Mouse (Mus musculus): Measurements from ENCODE around the gene Bdh2.
A peak's percentile ranks its signal among the peaks of the same experiment; 100 is the strongest.

The Bdh2 gene

GRCm38 (mm10) chr3:135280669-135281415, at the start of gene Bdh2:
Gene Bdh2 (plus strand): TSS chr3:135281221.
- peak; percentile 92 for DNase-seq

DNA sequence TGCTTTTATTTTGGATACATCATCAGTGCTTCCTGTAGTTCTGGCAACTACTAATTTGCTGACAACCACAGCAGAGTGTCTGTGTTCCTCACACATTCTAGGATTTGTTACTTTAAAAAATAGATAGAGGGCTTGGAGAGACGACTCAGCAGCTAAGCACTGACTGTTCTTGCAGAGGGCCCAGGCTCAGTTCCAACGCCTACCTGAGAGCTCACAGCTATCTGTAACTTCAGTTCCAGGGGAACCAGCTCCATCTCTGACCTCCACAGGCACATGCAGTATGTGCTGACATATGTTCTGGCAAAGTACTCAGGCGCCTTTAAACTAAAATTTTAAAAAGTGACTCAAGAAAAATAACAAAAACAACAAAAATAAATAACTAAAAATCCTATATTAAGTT, 49.0 kb upstream of the Bdh2 start:
- no peak for DNase-seq

GRCm38 (mm10) chr3:135232462-135232861, 48.6 kb upstream of the Bdh2 start:
- no peak for DNase-seq

- DNase-seq = peak; percentile 31
Measured at GRCm38 (mm10) chr3:135245733-135246132, 35.3 kb upstream of the Bdh2 start.

DNA sequence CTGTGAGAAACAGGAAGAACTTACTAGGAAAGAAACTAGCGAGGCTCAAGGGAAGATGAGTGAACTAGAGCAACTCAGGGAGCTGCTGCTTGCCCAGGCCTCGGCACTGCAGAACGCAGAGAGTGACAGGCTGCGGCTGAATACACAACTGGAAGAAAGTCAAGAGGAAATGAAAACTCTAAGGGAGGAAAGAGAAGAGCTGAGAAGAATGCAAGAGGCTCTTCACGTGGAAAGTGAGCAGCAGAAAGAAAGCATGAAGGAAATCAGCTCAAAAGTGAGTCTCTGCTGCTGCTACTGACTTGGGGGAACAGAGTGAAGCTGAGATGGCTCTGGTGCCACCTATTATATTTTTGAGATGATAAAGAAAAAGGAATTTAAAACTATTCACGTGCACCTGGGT, 34.2 kb upstream of the Bdh2 start:
- DNase-seq = no peak

DNA sequence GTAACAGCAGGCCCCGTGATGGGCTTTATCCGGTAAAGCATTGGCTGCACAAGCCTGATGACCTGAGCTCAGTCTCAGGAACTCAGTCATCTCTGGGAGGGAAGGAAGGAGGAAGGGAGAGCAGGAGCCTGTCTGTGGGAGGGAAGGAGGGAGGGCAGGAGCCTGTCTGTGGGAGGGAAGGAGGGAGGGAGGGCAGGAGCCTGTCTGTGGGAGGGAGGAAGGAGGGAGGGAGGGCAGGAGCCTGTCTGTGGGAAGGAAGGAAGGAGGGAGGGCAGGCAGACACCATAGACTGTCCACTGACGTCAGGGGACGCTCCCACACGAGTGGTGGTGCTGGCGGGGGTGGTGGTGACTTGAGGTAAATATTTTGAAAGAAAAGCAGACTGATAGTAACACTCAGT, 31.9 kb upstream of the Bdh2 start:
- DNase-seq = peak; percentile 18

GRCm38 (mm10) chr3:135251825-135252224, 29.2 kb upstream of the Bdh2 start:
- no peak for DNase-seq

DNA sequence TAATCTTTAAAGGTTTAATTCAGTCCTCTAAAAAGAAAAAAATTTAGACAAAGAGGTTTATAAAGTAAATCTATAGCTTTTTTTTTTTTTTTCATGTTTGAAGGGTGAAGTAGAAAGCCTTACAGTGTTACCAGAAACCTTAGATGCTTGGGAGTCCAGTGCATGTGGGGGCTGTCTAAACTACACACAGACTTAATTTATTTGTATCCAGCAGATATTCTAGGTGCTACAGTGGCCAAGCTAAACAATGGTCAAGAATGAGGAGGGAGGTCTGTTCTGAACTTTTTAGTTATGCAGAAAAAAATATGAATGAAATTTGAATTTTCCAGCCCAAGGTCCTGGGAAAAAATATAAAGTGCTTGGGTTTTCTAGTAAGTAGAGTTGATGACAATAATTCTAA, 26.2 kb upstream of the Bdh2 start:
- DNase-seq = no peak

- DNase-seq = no peak
Measured at GRCm38 (mm10) chr3:135258919-135259318, 22.1 kb upstream of the Bdh2 start.

DNA sequence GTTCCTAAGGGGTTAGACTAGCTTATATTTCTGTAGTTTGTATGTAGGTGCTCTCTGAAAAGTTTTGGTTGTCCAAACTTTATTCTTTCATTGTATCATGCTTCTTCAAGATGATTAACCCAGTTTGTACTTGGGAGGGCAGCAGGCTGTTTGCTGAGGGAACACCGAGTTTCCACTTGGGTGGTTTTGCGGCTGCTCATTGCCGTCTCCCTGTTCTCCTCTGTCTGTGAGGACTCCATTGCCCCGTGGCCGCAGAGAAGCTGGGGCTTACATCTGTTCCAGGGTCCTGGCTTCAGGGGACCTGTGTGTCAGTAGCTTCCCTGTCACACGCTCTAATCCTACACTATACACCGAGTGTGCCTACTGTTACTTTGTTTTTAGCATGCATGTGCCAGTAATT, 20.8 kb upstream of the Bdh2 start:
- DNase-seq = no peak

DNA sequence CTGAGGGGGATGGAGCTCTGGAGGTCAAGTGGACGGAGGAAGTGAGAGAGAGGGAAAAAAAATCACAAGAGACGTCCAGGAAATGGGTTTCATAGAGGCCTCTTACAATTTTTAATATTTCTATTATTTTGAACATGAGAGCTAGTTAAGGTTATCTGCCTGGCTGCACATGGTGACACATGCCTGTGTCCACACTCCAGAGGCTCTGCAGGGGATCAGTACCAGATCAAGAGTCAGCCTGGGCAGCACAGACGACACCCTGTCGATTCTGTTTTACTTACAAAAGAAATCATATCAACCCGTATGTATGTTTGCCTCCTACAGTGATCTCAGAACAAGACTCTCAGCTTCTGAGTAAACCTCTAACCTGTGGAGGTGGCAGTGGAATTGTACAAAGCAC, 12.4 kb upstream of the Bdh2 start:
- DNase-seq = no peak

DNA sequence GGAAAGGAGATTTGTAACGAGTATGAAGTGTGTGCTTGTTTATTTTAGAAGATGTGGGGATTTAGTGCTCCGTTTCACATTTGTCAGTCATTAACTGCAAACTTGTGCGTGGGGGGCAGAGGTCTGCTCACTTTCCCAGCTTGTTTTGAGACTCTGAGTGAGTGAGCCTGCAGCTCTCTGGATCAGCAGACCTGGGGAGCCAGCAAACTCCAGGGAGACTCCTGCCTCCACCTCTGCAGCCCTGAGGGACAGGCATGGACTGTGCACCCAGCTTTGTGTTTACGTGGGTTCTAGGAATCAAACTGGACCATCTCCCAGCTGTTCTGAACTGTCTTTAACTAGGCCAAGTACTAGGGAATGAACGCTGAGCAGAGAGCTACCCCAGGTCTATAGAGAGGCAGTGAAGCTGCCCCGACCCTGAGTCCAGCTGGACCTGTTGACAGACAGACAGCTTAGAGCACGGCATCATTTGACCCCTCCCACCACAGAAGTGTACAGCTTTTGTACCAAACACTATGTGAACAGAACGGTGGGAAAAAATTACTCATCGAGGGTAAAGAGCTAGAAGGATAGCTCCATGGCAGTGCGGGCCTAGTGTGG, 11.5 kb upstream of the Bdh2 start:
- no peak for DNase-seq

- DNase-seq = no peak
Measured at GRCm38 (mm10) chr3:135272627-135273026, 8.4 kb upstream of the Bdh2 start.

- no peak for DNase-seq
Measured at GRCm38 (mm10) chr3:135273047-135273446, 8.0 kb upstream of the Bdh2 start.

DNA sequence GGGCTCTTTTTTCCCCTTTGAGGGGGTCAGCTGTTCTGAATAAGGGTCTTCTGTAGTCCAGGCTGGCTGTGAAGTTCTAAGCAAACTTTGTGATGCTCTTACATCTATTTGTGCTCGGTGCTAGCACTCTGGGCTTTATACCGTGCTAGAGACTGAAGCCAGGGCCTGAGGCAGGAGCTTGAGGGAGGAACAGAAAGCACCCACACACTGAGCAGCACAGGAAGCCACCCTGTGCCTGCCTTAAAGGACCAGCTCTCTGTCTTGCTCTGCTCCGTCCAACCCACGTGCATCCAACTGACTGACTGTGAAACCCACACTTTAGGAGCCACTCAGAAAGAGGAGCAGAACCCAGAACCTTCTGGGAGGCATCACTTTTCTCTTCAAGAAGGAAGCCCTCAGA, 861 bp upstream of the Bdh2 start:
- DNase-seq = no peak

DNA sequence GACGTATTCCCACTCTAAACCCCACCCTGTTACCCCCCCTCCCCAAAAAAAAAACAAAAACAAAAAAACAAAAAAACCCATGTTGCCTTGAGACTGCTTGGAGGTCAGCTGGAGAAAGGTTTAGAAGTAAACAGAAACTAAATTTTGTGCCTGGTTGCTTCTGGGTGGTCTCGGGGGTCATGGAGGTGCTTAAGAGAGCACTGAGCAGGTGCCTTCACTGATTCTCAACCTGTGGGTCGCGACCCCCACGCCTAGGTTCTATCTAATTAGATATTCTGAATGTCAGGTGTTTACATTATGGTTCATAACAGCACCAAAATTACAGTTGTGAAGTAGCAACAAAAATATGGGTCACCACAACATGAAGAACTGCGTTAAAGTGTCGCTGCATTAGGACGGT, 680 bp downstream of the Bdh2 start:
- no peak for DNase-seq

GRCm38 (mm10) chr3:135285256-135285655, 4.2 kb downstream of the Bdh2 start:
- no peak for DNase-seq

GRCm38 (mm10) chr3:135285807-135286206, 4.8 kb downstream of the Bdh2 start:
- no peak for DNase-seq

- no peak for DNase-seq
Measured at GRCm38 (mm10) chr3:135288138-135288750, 7.2 kb downstream of the Bdh2 start.

GRCm38 (mm10) chr3:135289148-135289547, 8.1 kb downstream of the Bdh2 start:
- DNase-seq = no peak

DNA sequence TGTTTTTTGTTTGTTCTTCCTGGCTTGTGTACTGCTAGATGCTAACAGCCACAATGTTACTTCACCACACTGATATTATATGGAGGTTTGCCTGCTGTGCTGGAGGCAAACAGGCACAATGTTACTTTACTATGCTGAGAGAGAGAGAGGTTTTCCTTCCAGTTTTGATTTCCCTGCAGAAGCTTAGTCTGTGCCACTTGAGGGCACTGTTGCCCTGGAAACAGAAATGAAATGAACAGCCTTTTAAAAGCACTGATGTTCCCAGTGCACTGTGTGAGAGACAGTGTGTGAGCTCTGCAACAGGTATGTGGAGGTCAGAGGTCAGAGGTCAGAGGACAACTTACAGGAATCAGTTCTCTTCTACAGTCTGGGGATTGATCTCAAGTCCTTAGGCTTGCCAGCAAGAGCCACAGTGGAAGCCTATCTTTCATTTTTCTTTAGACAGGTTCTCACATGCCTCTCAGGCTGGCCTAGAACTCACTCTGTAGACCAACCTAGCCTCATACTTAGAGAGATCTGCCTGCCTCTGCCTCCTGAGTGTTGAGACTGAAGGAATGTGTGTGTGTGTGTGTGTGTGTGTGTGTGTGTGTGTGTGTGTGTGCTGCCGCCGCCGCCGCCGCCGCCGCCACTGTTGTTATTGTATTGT, 9.4 kb downstream of the Bdh2 start:
- peak; percentile 78 for DNase-seq

GRCm38 (mm10) chr3:135293703-135294102, 12.7 kb downstream of the Bdh2 start:
- no peak for DNase-seq

DNA sequence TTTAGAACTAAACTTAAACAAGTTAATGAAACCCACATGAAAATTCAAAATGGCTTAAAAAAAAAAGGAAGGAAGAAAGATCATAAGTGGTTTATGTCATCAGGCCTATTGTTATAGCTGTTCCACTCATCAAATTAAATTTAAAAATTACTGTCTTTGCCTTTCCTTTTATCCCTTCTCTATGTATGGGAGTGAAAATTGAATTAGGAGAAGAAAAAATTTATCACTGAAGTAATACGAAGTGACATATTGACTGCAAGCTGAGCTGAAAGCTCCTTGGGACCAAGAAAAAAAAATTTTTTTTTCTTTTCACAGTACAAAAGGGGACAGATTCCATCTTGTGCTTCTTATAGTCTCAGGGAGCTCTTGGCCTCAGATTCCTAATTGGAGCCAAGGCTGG, 14.5 kb downstream of the Bdh2 start:
- no peak for DNase-seq

- DNase-seq = no peak
Measured at GRCm38 (mm10) chr3:135298560-135298959, 17.5 kb downstream of the Bdh2 start.

All from embryo, embryonic 11 days (tissue).